Mouse (Mus musculus) brain, embryonic 14.5 days (tissue): ENCODE results near the gene Slc8b1.

Source experiments
- CTCF ChIP-seq: fragments of 200-500 bp; IDR thresholded peaks from 2 replicates; pipeline ENCODE4 v1.5.1; 2012; ENCODE audit warnings: inconsistent platforms, mild to moderate bottlenecking, moderate library complexity, borderline replicate concordance; ENCODE audit not compliant: insufficient read depth, insufficient read length; ENCODE audit errors: extremely low read depth
- POLR2A ChIP-seq: fragments of 200-500 bp; IDR thresholded peaks from 2 replicates; pipeline ENCODE4 v1.6.1; 2012; ENCODE audit warnings: mild to moderate bottlenecking, inconsistent platforms, borderline replicate concordance; ENCODE audit not compliant: poor library complexity, insufficient read depth, insufficient read length, severe bottlenecking; ENCODE audit errors: extremely low read depth

GRCm38 (mm10) chr5:120579898-120580626, 69.1 kb downstream of the Slc8b1 start:
- TF ChIP-seq CTCF: no peak
- TF ChIP-seq POLR2A: no peak
